Mouse (Mus musculus): Measurements from ENCODE around the gene F2r.

- TF ChIP-seq GATA1 (IDR thresholded peaks at IDR 0.05; ENCODE audit: borderline replicate concordance, low read length) = no peak
- TF ChIP-seq FLI1 (IDR thresholded peaks at IDR 0.05; ENCODE audit: low read length) = no peak
Observed at GRCm38 (mm10) chr13:95608416-95609087, 9.7 kb downstream of the F2r start.
